Mouse (Mus musculus) layer of hippocampus, postnatal 25 days (tissue): ENCODE results near the gene Nup160. TPM values are rescaled to one million over a fixed set of nuclear protein-coding genes. Genes with fewer than 3 reads are reported as not detected.

Source experiments
- DNase-seq, 2 experiments: peaks; one replicate each; pipeline ENCODE4 v3.0.0; 2022; ENCODE audit warnings: mixed read lengths in 2 of 2, low spot score in 1 of 2; ENCODE audit errors: extremely low spot score in 1 of 2
- total RNA-seq, 2 experiments: library from RNA; stranded (reverse); gene quantifications; 2 replicates each; pipeline ENCODE4 v1.2.3; 2021

The Nup160 gene
- total RNA-seq, 2 experiments from 2014 or later: 16.4 to 17.9 TPM

DNA sequence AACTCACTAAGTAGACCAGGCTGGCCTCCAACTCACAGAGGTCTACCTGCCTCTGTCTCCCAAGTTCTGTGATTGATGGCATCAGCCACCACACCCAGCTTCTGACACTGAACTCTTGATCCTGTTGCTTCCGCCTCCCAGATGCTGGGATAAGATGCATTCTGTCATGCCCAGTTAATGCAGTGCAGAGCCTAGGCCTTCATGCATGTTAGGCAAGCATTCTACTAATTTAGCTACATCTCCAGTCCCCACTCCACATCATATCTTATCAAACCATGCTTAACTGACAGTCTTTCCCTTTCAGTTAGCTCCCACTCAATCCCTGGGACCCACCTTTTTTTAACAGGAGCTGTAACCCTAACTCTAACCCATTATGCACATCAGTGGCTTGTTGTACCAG, 16.1 kb upstream of the Nup160 start:
- no peak for DNase-seq

DNA sequence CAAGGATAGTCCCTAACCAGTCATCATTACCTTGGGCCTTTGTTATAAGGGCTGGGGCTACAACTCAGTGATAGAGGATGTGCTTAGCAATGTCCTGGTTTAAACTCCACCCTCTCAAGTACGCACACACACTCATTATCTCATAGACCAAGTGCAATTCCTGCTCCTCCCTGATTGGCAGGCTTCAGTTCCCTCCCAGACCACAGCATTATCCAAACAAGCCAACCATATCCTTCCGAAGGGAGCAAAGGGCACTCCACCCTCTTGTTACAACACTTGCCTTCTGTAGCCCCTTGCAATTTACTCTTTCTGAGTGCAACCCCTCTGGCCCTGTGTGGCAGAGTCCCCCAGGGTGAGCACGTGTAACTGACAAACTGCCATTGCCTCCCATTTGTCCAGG, 15.6 kb upstream of the Nup160 start:
- no peak for DNase-seq

DNA sequence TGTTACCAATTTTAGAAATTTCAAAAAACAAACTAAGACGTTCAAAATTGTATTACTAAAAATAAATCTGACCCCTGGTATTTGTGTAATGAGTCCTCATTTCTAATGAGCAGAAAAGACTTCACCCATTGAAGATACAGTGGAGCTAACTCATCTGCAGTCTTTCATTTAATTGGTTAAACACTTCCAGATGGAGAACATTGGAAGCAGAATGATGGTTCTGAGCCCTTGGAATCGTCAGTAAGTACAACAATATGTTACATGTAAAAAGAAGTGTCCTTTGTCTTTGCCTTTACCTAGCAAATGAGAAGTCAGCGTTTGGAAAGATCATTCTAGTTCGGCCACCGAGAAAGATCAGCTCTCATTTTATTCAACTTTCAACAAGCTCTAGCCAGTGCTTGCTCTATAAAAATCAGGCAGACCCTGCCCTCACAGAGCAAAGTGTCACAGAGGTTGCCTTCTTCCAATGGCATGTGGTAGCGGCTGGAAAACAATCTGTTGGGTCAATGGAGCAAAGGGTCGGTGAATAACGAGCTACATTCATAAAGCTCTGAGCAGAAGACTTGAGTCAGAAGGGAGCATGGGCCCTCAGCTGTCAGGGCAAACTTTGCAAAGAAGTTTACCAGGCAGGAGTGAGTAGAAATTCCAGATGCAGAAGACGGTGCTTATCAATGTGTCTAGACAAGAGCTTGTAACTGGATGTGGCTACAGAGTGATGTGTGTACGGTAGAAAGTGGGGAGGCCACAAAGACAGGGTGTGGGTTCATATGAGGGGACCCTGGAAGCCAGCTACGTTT, 10.2 kb upstream of the Nup160 start:
- no peak for DNase-seq

DNA sequence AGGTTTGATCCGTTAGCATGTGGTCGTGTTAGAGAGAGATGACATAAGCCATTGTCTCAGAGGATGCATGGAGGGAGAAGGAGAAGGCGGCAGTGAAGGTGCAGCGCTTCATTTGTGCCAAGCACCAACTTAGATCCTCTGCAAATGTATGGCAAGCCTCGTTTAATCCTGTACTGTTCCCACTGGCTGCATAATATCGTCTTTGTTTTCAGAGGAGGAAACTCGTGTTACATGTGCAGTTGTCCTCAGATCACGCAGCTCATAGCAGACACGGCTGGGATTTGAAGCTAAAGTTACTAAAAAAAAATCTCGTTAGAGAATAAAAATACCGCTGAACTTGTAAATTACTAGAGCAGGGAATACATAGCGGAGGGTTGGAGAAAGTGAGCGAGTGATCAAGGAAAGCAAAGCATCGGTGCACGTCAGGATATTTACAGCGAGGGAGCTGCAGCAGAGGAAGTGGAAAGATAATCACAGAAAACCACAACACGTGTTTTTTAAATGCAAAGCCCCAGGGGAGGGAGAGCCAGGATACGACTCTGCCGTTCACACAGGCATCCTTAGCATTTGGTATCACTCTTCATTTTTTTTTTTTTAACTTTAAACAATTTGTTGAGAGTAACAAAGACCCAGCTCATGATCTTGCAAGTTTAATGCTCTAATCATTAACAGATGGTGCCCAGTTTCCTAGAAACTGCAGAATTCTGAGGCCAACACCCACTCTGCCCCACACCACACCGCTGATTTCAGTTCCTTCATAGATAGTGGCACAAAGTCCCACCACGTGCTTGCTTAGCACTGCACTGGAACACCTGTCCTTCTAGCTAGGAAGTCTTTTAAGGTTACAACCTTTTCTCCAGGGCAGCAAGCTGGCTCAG, 9.4 kb upstream of the Nup160 start:
- DNase-seq: no peak

DNA sequence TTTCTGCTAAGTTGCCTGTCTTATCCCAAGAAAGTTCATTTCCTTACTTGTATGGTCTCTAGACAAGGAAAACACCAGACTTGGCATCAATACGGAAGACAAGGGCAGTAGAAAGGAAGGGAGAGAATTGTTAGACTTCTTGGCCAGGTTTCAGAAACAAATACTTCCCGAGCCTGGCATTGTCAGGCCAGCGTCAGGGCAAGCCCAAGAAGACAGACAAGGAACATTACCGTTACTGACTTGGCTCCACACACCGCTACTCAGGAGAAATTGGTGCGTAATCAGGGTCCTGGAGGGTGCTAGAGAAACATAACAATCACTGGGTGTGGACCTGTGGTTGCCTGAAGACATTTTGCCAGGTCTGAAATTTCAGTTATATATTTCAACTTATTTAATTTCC, 6.7 kb upstream of the Nup160 start:
- DNase-seq: no peak

DNA sequence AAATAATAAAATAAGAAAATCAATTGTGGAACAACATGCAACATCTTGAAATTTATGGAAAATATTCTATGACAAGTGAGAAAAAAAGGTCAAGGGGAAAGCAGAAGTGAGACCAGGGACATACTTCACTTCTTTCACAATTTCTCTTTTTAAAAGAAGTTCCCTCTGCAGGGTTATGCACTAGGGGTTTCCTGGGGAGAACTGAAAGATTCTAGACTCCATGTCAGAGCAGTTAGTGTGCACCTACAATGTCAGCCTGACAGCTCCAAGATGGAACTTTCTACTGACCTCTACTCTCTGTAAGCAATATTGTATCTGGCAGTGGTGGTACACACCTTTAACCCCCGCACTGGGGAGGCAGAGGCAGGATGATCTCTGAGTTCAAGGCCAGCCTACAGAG, 3.7 kb upstream of the Nup160 start:
- no peak for DNase-seq

DNA sequence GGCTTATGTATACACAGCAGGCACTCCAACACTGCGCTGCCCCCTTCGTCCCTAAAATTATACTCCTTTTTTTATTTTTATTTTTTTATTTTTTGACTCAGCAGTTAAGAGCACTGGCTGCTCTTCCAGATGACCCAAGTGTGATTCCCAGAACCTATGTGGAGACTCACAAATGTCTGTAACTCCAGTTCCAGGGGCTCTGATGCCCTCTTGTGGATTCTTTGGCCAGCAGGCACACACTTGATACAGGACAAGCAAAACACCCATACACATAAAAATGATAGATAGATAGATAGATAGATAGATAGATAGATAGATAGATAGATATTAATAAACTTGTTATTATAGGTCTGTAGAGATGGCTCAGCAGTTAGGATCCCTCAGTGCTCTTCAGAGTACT, 2.5 kb upstream of the Nup160 start:
- no peak for DNase-seq

DNA sequence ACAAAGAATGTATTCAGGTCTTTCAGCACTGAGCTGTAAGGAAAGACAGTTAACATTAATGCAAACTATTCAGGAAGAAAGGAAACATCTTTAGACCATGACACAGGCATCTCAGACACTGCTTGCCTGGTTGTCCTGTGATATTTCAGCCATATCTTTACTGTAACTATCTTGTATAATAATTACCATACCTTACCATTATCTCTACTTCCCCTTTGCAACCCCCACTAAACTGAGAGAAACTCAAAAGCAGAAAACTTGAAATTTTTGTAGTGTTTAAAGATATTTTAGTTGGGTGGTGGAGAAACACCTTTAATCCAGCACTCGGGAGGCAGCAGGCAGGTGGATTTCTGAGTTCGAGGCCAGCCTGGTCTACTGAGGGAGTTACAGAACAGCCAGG, 1.5 kb upstream of the Nup160 start:
- DNase-seq: no peak

DNA sequence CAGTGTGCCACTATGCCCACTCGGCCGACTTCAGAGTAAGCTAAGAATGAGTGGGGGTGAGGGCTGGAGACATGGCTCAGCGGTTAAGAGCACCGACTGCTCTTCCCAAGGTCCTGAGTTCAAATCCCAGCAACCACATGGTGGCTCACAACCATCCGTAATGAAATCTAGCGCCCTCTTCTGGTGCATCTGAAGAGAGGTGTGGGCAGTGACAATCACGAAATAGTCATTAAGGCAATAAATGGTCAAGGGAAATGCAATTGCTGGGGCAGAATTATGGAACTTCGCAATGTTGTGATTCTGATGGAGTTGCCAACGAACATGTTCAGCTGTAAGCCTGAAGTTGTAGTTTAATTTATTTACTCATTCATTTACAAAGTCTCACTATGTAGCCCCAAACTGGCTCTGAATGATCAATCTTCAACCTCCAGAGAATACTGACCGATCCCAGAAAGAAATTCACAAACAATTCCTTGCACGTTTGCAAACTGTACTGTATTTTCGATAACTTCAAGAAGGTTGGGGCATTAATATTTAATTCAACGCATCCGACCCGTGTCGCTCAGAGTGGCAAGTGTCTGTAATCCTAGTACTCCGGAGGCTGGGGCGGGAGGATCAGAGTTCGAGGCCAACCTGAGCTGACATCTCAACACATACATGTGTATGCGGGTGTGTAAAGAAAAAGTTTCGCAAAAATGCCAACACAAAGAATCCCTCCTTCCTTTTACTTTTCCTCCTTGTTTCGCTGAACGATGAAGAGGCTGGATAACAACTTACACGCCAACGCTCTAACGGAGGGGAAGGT, 1.4 kb downstream of the Nup160 start:
- DNase-seq: no peak

DNA sequence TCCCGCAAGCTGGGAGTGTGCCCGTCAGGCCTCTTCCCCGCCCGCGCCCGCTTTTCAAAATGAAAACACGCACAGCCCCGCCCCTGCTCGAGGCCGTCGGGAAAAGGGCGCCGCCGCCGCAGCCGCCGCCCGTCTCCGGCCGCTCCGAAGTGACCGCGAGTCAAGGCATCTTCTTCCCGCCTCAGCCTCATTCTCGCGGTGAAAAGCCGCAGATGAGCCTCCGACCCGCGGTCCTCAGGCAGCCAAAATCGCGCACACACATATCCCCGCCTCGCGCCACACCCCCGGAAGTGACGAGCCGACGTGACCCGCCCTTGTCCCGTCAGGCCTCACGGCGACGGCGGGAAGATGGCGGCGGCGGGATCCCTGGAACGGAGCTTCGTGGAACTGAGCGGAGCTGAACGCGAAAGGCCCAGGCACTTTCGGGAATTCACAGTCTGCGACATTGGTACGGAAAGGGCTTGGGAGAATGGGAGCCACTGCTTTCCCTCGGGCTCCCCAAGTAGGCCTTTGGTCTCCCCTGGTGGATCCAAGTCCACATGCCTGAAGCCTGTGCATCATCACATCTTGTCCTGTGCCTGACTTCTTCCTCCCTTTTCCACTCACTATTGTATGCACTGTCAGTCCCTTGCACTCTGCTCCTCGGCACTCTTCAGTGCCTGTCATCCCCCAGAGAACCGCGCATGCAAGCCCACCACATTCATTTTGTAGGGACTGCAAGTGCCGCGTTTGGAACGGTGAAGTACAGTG, 2.2 kb downstream of the Nup160 start:
- DNase-seq: peak; percentile 85 to 95

DNA sequence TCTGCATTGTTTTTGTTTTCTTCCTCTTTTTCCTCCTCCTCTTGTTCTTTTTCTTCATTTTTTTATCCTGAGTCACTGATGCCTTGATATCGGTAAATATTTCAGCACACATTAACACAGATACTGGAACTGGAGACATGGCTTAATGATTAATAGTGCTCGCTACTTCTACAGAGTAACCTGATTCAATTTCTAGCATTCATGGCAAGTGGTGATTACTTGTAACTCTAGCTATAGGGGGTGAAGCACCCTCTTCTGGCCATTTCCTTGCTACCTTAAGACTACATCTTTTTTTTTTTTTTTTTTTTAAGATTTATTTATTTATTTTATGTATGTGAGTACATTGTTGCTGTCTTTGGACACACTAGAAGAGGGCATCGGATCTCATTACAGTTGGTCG, 23.9 kb downstream of the Nup160 start:
- DNase-seq: no peak

DNA sequence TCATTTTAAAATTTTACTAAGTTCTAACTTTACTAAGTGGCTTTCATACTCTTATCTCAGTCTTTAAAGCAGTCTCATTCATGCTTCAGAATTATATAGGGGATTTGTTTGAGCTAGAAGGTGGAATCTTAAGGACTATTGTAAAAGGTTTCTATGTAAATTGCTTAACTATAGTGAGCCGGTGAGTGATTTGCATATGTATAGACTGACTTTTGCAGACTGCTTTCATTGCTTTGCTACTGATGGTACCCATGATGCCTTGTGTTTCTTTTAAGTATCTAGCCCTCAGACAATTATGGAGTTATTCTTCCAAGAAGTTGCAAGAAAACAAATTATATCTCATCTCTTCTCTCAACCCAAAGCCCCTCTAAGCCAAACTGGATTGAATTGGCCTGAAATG, 31.5 kb downstream of the Nup160 start:
- DNase-seq: no peak

DNA sequence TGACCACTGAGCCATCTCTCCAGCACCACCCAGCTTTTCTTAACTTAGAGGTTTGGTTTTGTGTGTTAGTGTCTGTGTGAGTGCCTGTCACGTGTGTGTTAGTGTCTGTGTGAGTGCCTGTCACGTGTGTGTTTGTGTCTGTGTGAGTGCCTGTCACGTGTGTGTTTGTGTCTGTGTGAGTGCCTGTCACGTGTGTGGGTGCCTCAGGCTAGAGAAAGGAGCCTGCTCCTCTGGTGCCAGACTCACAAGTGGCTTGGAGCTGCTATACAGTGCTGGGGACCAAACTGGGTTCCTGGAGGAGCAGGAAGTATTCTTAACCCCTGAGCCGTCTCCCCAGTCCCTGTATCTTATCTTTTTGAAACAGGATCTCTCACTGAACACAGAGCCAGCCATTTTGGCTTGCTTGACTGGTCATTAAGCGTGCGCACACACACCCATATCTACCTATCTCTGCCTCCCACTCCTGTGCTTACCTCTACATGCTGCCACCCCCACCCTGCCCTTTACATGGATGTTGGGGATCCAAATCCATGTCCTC, 38.6 kb downstream of the Nup160 start:
- DNase-seq: no peak

DNA sequence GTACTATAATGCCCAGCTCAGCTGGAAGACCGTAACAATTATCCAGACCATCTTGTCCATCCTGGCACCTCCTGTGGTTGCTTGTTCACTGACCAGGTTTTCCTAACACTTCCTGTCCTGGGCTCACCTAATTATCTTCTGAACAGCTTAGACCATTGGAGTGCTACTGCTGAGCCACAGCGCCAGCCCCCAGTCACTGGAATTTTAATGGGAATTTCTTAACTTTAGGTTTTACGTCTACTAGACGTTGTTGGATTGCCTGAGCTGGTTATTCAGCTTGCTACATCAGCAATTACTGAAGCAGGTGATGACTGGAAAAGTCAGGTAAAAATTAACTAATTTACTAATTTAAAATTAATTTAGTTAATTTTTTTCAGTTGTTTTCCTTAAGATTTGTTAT, 40.4 kb downstream of the Nup160 start:
- no peak for DNase-seq

DNA sequence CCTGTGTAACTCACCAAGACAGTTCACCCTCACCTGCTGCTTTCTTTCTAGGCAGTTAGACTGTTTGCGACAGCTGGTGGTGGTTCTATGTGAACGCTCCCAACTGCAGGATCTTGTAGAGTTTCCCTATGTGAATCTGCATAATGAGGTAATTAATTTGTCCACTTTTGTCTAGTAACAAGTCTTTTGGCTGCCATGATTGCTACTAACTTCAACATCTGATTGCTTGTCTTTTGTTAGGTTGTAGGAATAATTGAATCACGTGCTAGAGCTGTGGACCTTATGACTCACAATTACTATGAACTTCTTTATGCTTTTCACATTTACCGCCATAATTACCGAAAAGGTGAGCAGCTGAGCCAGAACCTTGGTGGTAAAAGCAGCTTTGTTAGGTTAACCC, 40.9 kb downstream of the Nup160 start:
- no peak for DNase-seq

DNA sequence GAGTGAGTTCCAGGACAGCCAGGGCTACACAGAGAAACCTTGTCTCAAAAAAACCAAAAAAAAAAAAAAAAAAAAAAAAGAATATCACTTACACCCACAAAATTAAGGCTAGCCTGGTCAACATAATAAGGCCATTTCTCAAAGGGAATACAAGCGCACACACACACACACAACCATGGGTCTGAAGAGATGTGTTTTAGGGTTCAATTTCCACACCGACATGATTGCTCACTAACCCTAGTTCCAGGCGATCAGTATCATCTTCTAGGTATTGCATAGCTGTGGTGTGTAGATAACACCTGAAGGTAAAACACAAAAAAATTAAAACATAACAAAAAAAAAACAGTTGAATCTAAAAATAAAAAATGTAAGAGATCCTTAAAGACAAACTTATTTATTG, 49.8 kb downstream of the Nup160 start:
- no peak for DNase-seq

DNA sequence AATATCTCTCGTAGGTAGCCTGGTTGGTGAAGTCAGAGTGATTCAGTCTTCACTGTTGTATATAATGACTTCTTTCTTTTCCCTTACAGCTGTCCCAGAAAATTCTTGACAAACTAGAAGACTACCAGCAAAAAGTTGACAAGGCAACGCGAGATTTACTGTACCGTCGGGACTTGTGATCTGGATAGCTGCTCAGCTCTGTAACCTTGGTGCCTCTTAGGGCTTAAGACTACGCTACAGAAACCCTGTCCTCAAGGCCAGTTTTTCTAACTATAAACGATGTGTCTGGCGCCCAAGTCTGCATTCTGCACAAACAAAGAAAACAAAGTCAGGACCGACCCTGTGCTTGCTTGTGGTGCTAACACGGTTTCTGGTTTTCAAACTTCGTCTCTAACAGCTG, 58.3 kb downstream of the Nup160 start:
- DNase-seq: no peak

DNA sequence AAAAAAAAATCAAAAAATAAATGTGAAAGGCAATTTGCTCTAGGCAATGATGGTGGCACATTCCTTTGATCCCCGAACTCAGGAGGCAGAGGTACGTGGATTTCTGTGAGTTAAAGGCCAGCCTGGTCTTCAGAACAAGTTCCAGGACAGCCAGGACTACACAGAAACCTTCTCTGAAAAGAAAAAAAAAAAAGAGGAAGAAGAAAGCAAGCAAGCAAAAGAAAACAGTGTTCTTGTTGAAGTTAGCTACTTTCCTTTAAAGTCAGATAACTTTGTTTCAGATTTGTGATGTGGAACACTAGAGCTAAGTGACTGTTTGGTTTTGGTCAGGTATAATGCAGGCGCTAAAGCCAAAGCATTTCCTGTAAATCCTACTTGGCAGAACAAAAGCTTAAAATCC, 61.8 kb downstream of the Nup160 start:
- DNase-seq: no peak

DNA sequence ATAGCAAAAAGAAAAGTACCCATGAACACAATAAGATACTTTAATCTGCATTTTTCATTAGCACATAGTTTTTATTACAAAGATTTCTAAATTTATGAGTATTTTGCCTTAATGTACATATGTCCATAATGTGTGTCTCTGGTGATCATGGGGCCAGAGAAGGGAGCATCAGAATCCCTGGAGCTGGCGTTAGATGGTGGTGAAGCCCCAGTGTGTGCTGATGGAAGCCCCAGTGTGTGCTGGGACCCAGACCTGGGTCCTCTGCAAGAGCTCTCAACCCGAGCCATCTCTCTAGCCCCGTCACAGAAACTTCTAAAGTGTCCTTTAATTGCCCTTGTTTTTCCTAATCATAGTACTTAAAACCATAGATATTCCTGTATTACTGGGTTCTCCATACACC, 62.3 kb downstream of the Nup160 start:
- DNase-seq: no peak

DNA sequence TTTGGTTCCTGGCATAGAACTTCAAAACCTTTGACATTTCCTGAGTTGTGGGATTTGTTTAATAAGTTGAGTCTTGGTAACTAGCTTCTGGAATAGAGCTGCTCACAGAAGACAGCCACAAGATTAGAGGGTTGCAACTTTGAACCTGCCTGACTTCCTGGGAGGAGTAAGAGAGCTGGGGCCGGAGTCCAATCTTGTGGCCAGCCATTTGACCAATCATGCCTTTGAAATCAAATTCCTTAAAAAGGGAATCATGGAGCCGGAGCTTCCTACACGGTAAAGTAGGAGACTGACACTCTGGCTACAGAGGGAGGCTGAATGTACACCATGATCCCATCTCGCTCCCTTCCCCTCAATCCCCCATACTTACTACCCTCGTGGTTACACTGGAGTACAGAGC, 62.9 kb downstream of the Nup160 start:
- DNase-seq: no peak
